Mouse (Mus musculus): ENCODE results near the gene Anpep.

DNA sequence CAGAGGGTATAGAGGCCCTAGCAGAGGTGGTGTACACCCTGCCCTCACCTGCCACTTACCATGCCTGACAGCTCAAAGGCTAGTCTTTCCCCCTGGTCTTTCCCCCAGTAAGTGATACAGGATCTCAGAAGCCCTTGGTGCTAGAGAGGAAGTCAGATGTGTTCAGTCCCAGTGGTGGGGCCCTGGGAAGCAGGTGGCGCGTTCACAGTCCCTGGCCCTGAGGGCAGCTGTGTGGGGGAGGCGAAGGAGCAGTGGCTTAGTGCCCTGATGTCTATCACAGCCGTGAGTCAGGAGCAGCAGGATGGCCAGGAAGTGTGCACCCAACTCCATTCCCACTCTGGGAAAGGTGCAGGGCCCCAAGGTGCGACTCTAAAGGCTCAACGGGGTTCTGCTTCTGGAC lies 19.2 kb upstream of the Anpep start:
- no peak for TF ChIP-seq CTCF (IDR thresholded peaks at IDR 0.05; ENCODE audit: control insufficient read depth, insufficient read depth, low read length)
- TF ChIP-seq POLR2A (IDR thresholded peaks at IDR 0.05; ENCODE audit: borderline replicate concordance, control insufficient read depth, low read depth, low read length) = no peak

Measured in bone marrow, adult 2 months (tissue).